Mouse (Mus musculus) liver, embryonic 16.5 days (tissue): ENCODE measurements around the gene Rpl39. TPM values are rescaled to one million over a fixed set of nuclear protein-coding genes. Genes with fewer than 3 reads are reported as not detected.
"Not testable (repeated sequence)": the region's sequence is repeated elsewhere in the genome, so short reads cannot be mapped to it uniquely, and the experiment has no call there.

Experiments
- ATAC-seq: fragments of 200-750 bp; cut with Nextera tagmentation; 2 replicates; pipeline ENCODE4 v1.8.0; 2017; ENCODE audit warnings: low read depth, mild to moderate bottlenecking, moderate number of reproducible peaks, moderate library complexity
- H3K27ac ChIP-seq: fragments of 300-500 bp; sonication (generic); 2 replicates; pipeline ENCODE4 v1.5.1; 2014; ENCODE audit warnings: mild to moderate bottlenecking, low read length
- H3K27me3 ChIP-seq: fragments of 300-500 bp; sonication (generic); 2 replicates; pipeline ENCODE4 v1.6.1; 2014; ENCODE audit warnings: low read depth, low read length, mixed read lengths; ENCODE audit not compliant: control insufficient read depth, insufficient read depth
- H3K36me3 ChIP-seq: fragments of 300-500 bp; sonication (generic); 2 replicates; pipeline ENCODE4 v1.6.1; 2014; ENCODE audit warnings: mild to moderate bottlenecking; ENCODE audit not compliant: control insufficient read depth, insufficient read depth
- H3K4me1 ChIP-seq: fragments of 300-500 bp; sonication (generic); 2 replicates; pipeline ENCODE4 v1.6.1; 2014; ENCODE audit warnings: low read depth, low read length, mixed read lengths; ENCODE audit not compliant: control insufficient read depth
- H3K4me2 ChIP-seq: fragments of 300-500 bp; sonication (generic); 2 replicates; pipeline ENCODE4 v1.6.1; 2014; ENCODE audit warnings: low read depth, low read length, mixed read lengths
- H3K4me3 ChIP-seq: fragments of 300-500 bp; sonication (generic); 2 replicates; pipeline ENCODE4 v1.5.1; 2014; ENCODE audit warnings: low read depth, mild to moderate bottlenecking, low read length
- H3K9ac ChIP-seq: fragments of 300-500 bp; sonication (generic); 2 replicates; pipeline ENCODE4 v1.6.1; 2014; ENCODE audit warnings: low read depth, low read length
- H3K9me3 ChIP-seq: fragments of 300-500 bp; sonication (generic); replicated peaks from 2 replicates; pipeline ENCODE4 v1.6.1; 2016; ENCODE audit warnings: low read length; ENCODE audit not compliant: control insufficient read depth
- WGBS: fragments of 180-500 bp; shearing (Covaris S2); extraction: QIAGEN DNeasy Blood & Tissue Kit; methylation state at CpG from one replicate; pipeline ENCODE4 v1.1.7; 2014; ENCODE audit not compliant: insufficient replicate concordance; 5-methylcytosine and 5-hydroxymethylcytosine counted together
- polyA plus RNA-seq: library from polyadenylated mRNA; unstranded; fragments of >200 nt; fragmentation: Nextera tagmentation; extraction: Ambion mirVana; gene quantifications from 2 replicates; pipeline ENCODE4 v1.2.1, GENCODE M21; 2015

Rpl39 gene
- polyA plus RNA-seq, 1 experiment from 2014 or later = 281 TPM

DNA sequence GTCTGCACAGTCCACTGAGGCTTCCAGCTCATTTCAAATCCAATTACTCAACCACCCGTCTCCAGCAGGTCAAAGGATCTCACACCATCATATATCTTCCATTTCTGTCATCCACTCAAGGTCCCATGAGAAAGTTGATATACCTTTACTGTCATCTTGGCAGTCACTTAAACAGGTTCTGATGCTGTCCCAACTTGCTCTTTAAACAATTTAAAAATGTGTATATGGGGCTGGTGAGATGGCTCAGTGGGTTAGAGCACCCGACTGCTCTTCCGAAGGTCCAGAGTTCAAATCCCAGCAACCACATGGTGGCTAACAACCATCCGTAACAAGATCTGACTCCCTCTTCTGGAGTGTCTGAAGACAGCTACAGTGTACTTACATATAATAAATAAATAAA is 4.9 kb downstream of the Rpl39 start:
- not testable (repeated sequence) for H3K27ac ChIP-seq, ATAC-seq, H3K36me3 ChIP-seq, H3K27me3 ChIP-seq, H3K9ac ChIP-seq, H3K4me1 ChIP-seq, H3K4me3 ChIP-seq, H3K4me2 ChIP-seq, H3K9me3 ChIP-seq
- 67% methylated on average over 3 of the region's 4 CpGs for WGBS

DNA sequence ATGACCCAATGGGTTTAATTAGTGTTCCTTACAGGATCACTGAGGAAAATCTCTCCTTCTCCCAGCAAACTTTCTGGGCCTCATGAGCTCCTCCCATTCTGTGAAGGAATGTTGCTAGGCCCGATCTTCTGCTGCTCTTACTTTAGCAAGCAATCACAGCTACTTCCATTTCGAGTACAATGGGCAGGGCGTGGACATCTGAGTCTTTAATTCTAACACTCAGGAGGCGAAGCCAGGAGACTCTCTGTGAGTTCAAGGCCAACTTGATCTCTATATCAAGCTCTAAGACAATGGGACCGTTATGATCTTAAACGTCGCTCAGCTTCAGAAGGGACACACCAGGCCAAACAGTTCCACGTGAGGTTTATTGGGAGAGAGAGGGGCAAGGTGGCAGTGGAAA is 8.6 kb downstream of the Rpl39 start:
- H3K4me3 ChIP-seq = no peak overlapping the region
- no peak for ATAC-seq
- peaks cover 3% of the 10 kb centered on the region for H3K36me3 ChIP-seq
- no peaks in the 10 kb centered on the region for H3K4me1 ChIP-seq
- H3K9me3 ChIP-seq = no peaks in the 10 kb centered on the region
- no peaks in the 10 kb centered on the region for H3K27me3 ChIP-seq
- H3K4me2 ChIP-seq = no peak overlapping the region
- H3K27ac ChIP-seq = no peak overlapping the region
- H3K9ac ChIP-seq = no peak overlapping the region
- WGBS = 58% methylated on average over 8 of the region's 8 CpGs

DNA sequence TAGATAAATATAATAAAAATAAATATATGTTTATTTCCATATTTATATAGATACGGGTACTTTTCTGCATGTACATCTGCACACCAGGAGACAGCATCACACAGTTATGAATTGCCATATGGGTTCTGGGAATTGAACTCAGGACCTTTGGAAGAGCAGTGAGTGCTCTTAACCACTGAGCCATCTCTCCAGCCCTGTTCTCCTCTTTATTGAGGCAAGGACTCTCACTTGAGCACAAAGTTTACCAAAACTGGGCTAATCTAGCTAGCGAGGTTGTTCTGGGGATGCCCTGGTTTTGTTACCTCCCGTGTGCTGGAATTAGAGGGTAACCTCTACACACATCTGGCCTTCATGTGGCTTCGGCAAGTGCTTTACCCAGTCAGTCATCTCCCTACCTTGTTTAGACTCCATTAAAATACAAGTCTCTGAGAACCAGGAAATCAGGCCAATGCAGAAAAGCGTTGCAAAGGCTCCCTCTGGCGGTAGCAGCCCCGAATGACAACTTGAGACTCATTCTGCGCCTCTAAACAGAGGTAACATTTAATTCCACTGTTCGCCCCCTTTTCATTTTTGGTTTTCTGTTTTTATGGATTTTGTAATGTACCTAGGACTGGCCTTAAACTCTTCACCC is 10.8 kb downstream of the Rpl39 start:
- Histone ChIP-seq H3K27ac (no peak overlapping the region), H3K4me3 (no peak overlapping the region), H3K4me1 (no peaks in the 10 kb centered on the region), H3K9ac (no peak overlapping the region), H3K9me3 (no peaks in the 10 kb centered on the region), H3K36me3 (no peaks in the 10 kb centered on the region), H3K27me3 (no peaks in the 10 kb centered on the region), H3K4me2 (no peak overlapping the region)
- ATAC-seq = no peak
- WGBS = 27% methylated on average over 9 of the region's 9 CpGs

DNA sequence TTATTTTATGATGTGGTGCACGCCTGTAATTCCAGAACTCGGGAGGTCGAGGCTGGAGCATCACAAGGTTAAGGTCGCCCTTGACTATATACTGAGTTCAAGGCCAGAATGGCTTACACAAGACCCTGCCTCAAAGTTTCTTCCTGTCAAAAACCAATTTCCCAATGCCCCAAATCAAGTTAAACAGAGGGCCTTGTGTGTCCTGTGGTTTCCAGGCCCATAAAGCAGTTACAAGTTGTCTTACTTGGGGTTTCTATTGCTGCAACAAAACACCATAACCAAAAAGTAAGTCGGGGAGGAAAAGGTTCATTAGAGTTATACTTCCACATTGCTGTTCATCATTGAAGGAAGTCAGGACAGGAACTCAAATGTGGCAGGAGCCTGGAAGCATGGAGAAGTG is 16.4 kb downstream of the Rpl39 start:
- no peak overlapping the region for H3K4me3 ChIP-seq
- H3K27me3 ChIP-seq = no peaks in the 10 kb centered on the region
- no peak overlapping the region for H3K4me2 ChIP-seq
- 60% methylated on average over 5 of the region's 5 CpGs for WGBS
- H3K4me1 ChIP-seq = no peaks in the 10 kb centered on the region
- no peak overlapping the region for H3K9ac ChIP-seq
- H3K9me3 ChIP-seq = no peaks in the 10 kb centered on the region
- no peaks in the 10 kb centered on the region for H3K36me3 ChIP-seq
- no peak overlapping the region for H3K27ac ChIP-seq
- ATAC-seq = no peak

DNA sequence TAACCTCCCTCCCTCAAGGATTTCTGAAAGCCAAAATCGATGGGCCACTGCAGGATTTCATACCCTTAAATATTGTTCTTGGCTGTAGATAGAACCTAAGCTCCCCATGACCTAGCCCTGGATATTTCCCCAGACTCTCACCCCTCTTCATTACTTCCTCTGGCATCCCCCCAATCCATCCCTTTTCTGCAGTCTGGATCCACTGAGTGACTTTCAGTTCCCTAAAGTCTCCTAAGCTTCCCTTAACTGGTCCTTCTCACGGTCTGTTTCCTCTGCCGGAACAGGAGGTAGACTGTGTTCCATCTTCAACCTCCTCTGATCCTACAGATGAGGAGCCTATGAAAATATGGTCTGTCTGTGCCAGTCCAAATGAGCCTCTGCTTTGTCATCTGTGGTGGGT is 17.9 kb downstream of the Rpl39 start:
- Histone ChIP-seq H3K36me3 (no peaks in the 10 kb centered on the region), H3K9ac (no peak overlapping the region), H3K27me3 (no peaks in the 10 kb centered on the region), H3K4me2 (no peak overlapping the region), H3K9me3 (no peaks in the 10 kb centered on the region), H3K4me3 (no peak overlapping the region), H3K27ac (no peak overlapping the region), H3K4me1 (no peaks in the 10 kb centered on the region)
- no peak for ATAC-seq
- 59% methylated on average over 3 of the region's 3 CpGs for WGBS

DNA sequence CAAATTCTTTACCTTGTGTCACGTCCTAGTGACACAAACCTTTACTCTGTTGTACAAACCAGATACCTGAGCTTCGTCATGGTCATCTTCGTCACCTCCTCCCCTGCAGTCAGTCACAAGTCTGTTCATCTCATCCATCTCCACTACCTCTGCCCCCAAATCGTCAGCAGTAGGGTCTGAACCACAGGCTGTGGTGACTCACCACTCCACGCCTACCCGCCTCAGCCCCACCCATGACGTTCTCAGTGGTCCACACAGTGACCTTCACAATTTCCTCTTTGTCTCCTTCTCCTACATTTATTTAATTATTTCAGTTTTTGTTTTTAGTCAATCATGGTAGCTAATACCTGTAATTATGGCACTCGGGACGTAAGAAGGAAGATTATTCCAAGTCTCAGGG is 21.3 kb downstream of the Rpl39 start:
- H3K4me3 ChIP-seq = no peak overlapping the region
- H3K27me3 ChIP-seq = no peaks in the 10 kb centered on the region
- ATAC-seq = no peak
- H3K27ac ChIP-seq = no peak overlapping the region
- H3K4me2 ChIP-seq = no peak overlapping the region
- H3K9ac ChIP-seq = no peak overlapping the region
- no peaks in the 10 kb centered on the region for H3K4me1 ChIP-seq
- H3K36me3 ChIP-seq = no peaks in the 10 kb centered on the region
- WGBS = 55% methylated on average over 9 of the region's 9 CpGs
- no peaks in the 10 kb centered on the region for H3K9me3 ChIP-seq

DNA sequence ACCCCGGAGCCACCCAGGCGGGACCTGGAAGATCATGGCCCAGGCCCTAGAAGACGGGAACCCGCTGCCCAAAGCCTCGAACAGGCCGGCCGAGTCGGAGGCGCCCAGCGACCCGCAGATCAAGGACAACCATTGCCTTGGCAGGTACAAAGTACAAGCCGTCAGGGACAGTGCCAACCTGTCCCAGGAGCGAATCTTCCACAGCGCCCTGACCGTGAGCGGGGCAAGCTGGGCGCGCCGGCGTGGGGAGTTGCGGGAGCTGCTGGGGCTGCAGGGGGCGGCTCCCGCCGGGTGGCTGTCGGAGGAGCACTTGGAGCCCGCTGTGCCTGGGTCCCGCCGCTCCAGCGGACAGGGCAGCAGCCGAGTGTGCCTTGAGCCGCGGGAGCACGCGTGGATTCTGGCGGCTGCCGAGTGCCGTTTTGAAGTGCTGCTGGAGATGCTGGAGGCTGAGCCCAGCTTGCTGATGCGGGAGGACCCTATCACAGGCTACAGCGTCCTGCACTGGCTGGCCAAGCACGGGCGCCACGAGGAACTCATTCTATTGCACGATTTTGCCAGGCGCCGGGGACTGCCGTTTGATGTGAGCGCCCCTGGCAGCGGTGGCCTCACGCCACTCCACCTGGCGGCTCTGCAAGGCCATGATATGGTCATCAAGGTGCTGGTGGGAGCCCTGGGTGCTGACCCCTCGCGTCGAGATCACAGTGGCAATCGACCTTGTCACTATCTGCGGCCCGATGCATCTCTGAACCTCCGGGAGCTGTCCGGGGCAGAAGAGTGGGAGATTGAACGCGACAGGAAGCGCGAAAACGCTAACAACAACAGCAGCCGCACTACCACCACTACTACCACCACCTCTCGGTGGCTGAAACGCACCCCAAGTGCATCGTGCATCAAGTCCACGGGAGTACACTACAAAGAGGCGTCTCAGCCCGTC is 36.0 kb downstream of the Rpl39 start:
- 16% methylated on average over 66 of the region's 70 CpGs for WGBS
- H3K27me3 ChIP-seq = peaks cover 50% of the 10 kb centered on the region
- H3K27ac ChIP-seq = no peak overlapping the region
- no peak for ATAC-seq
- H3K9ac ChIP-seq = no peak overlapping the region
- peak overlapping the region; percentile 40 for H3K4me3 ChIP-seq
- peak overlapping the region; percentile 41 for H3K4me2 ChIP-seq
- no peaks in the 10 kb centered on the region for H3K9me3 ChIP-seq
- no peaks in the 10 kb centered on the region for H3K4me1 ChIP-seq
- H3K36me3 ChIP-seq = no peaks in the 10 kb centered on the region

DNA sequence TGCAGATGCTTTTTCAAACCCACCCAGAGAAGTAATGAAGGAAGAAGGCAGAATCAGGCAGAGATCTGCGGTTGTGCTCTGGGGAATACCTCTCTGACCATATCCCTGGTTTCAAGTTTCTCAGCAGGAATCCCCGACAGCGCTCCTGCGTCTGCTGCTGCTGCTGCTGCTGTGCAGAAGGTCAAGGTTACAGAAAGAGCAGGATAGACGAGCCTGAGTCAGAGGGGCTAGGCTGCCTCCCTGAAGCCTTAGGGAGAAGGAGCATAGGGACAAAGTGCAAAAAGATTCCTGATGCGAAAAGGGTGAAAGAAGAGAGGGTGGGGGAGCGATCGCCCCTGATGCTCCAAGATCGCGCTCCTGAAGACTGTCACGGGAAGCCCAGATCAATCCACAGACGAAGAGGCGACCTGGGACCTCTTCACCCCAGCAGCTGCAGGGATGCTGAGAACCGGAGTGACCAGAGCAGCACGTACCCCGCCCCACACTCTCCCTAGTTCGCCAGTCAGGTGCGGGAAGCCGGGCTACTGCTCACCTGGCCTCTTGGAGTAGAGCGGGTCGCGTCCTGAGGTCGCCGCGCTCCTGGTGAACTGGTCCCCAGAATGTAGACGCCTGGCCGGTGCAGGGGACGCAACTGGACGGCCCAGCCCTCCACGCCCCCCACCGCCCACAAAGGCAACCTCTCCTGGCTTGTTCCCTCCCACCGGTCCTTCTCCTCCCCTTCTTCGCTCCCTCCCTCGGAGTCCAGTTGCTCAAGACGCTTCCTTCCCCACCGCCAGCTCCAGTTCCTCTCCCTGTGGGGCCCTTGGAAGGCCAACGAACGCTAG is 36.9 kb downstream of the Rpl39 start, which contains the start of gene Sowahd:
Sowahd (plus strand) TSS at position 780 of the 824 bp plus-strand sequence.
- Histone ChIP-seq H3K27me3 (peaks cover 50% of the 10 kb centered on the region), H3K4me2 (peak within 1 kb of the TSS; percentile 41)
- no peak for ATAC-seq

More for the DNA sequence above, 36.9 kb downstream of the Rpl39 start, which contains the start of gene Sowahd:
- Histone ChIP-seq H3K27ac (no peak within 1 kb of the TSS), H3K9ac (no peak within 1 kb of the TSS), H3K36me3 (no peaks in the 10 kb centered on the region), H3K4me3 (peak within 1 kb of the TSS; percentile 40), H3K4me1 (no peaks in the 10 kb centered on the region), H3K9me3 (no peaks in the 10 kb centered on the region)
- WGBS = 15% methylated on average over 33 of the region's 38 CpGs
